Mouse (Mus musculus): ENCODE results near the gene Fam216a. TPM values are rescaled to one million over a fixed set of nuclear protein-coding genes. Genes with fewer than 3 reads are reported as not detected.
A peak's percentile ranks its signal among the peaks of the same experiment; 100 is the strongest.

Gene Fam216a
- polyA plus RNA-seq, 1 experiment from 2014 or later: 99.6 TPM

DNA sequence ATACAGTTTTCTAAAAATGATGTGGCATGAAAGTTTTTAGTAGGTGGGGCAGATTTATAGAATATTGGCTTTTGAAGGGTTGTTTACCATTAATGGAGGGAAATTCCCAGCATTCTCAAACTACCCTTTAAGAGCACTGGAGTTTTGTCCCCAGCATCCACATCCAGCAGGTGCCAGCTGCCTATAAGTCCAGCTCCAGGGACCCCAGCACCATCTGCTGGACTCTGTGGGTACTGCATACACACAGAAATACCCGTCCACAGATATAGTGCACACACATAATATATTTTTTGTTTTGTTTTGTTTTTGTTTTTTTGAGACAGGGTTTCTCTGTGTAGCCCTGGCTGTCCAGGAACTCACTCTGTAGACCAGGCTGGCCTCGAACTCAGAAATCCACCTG is 21.7 kb upstream of the Fam216a start:
- DNase-seq (ENCODE audit: low spot score) (peak; percentile 86), ATAC-seq (ENCODE audit: insufficient number of reproducible peaks, low FRiP score, low TSS enrichment, low read depth) (no peak)
- Histone ChIP-seq H3K27me3 (ENCODE audit: control insufficient read depth, insufficient read depth, low read length) (no peaks in the 10 kb centered on the region), H3K36me3 (ENCODE audit: control insufficient read depth, insufficient read depth, low read length) (peaks cover 6% of the 10 kb centered on the region; the same call in 1 of the 2 replicates), H3K4me3 (ENCODE audit: low read depth, low read length) (no peak overlapping the region), H3K27ac (replicated peaks; ENCODE audit: low read depth, low read length) (no peak overlapping the region), H3K9me3 (ENCODE audit: control insufficient read depth, low read length) (no peaks in the 10 kb centered on the region), H3K9ac (ENCODE audit: low read length) (no peak overlapping the region), H3K4me2 (ENCODE audit: low read depth, severe bottlenecking) (no peak overlapping the region), H3K4me1 (ENCODE audit: control insufficient read depth, insufficient read depth, low read length) (peaks cover 4% of the 10 kb centered on the region)
- WGBS: 52% methylated on average over 2 of the region's 2 CpGs

DNA sequence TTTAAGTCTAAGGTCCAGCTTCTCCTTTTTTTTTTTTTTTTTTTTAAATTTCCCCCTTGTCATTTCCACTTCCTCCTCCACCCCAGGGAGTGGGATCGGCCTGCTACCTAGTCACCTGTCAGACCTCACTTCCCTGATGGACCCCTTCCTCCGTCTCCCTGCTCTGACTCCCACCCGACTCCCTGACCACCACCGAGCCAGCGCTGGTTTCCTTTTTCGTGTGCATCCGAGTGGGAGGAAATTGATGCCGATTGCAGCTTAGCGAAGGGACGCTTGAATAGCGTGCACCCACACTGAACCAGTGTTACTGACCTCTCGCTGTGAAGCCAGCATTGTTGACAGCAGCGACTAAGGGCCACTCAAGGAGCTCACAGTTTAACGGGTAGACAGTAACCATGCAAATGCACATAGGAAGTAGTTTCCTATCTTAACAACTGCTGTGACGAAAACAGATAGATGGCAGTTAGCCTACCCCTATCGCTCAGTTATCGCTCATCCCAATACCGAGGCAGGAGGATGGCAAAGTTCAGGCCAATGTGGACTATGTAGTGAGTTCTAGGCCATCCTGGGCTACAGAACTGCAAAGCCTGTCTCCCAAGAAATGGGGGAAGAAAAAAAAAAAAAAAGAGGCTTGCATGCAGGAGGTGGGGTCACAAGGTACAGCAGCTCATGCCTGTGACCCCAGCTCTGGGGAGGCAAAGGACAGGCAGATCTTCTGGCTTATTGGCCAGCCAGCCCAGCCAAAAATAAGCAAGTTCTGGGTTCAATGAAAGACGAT is 20.3 kb upstream of the Fam216a start:
- Histone ChIP-seq H3K4me1 (ENCODE audit: control insufficient read depth, insufficient read depth, low read length) (peaks cover 4% of the 10 kb centered on the region), H3K27me3 (ENCODE audit: control insufficient read depth, insufficient read depth, low read length) (no peaks in the 10 kb centered on the region), H3K9ac (ENCODE audit: low read length) (peak overlapping the region; percentile 71), H3K4me3 (ENCODE audit: low read depth, low read length) (peak overlapping the region; percentile 73), H3K9me3 (ENCODE audit: control insufficient read depth, low read length) (no peaks in the 10 kb centered on the region), H3K27ac (replicated peaks; ENCODE audit: low read depth, low read length) (no peak overlapping the region), H3K36me3 (ENCODE audit: control insufficient read depth, insufficient read depth, low read length) (peaks cover 5% of the 10 kb centered on the region; the same call in 1 of the 2 replicates), H3K4me2 (ENCODE audit: low read depth, severe bottlenecking) (peak overlapping the region; percentile 82)
- no peak for DNase-seq (ENCODE audit: low spot score)
- no peak for ATAC-seq (ENCODE audit: insufficient number of reproducible peaks, low FRiP score, low TSS enrichment, low read depth)
- 21% methylated on average over 19 of the region's 19 CpGs for WGBS

DNA sequence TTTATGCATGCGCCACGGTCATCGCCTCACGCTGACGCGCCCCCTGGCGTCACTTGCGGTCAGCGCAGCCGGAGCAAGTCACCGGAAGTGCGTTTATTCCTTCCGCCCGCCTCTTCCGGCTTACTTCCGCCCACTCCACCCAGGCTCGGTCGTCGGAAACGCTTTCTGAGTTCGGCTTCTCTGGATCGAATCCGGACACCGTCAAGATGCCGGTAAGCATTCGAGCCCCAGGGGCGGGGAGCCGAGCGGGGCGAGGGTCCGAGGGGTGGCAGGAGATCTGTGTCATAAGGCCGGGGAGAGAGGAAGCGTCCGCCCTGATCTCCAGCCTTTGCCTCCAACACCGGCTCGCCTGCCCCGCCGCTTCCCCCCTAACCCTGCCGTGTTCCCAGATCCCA is 19.6 kb upstream of the Fam216a start, which contains the start of gene Arpc3:
Gene Arpc3 (plus strand): TSS at position 93 of the 395 bp plus-strand sequence.
- H3K4me2 ChIP-seq (ENCODE audit: low read depth, severe bottlenecking): peak within 1 kb of the TSS; percentile 82
- peak within 1 kb of the TSS; percentile 73 for H3K4me3 ChIP-seq (ENCODE audit: low read depth, low read length)
- H3K9me3 ChIP-seq (ENCODE audit: control insufficient read depth, low read length): no peaks in the 10 kb centered on the region
- H3K36me3 ChIP-seq (ENCODE audit: control insufficient read depth, insufficient read depth, low read length): peaks cover 2% of the 10 kb centered on the region; the same call in 1 of the 2 replicates
- WGBS: under 1% methylated on average over 39 of the region's 39 CpGs
- DNase-seq (ENCODE audit: low spot score): peak; percentile 95
- H3K27ac ChIP-seq (replicated peaks; ENCODE audit: low read depth, low read length): no peak within 1 kb of the TSS
- no peaks in the 10 kb centered on the region for H3K27me3 ChIP-seq (ENCODE audit: control insufficient read depth, insufficient read depth, low read length)
- peak; percentile 68; the same call in 1 of the 2 replicates for ATAC-seq (ENCODE audit: insufficient number of reproducible peaks, low FRiP score, low TSS enrichment, low read depth)
- peaks cover 4% of the 10 kb centered on the region for H3K4me1 ChIP-seq (ENCODE audit: control insufficient read depth, insufficient read depth, low read length)
- peak within 1 kb of the TSS; percentile 71 for H3K9ac ChIP-seq (ENCODE audit: low read length)

DNA sequence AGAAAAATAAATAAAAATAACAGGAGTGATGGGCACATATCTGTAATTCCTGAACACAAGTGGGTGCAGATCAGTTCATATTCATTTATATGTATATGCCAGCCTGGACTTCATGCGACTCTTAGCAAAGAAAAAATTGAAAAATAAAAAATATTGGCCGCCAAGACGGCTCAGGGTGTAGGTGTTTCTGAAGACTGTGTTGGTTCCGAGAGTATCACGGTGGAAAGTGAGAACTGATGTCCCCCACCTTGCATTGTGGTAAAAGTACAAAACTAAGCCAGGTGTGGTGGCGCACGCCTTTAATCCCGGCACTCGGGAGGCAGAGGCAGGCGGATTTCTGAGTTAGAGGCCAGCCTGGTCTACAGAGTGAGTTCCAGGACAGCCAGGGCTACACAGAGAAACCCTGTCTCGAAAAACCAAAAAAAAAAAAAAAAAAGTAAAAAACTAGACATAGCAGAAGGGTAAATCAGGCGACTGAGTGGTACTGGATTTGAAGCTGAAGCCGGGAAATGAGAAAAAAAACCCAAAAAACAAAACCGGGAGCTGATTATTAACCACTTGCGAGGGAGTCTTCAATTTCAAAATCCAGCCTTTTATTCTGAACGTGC is 19.1 kb upstream of the Fam216a start:
- H3K4me3 ChIP-seq (ENCODE audit: low read depth, low read length): peak overlapping the region; percentile 73
- no peak overlapping the region for H3K9ac ChIP-seq (ENCODE audit: low read length)
- no peaks in the 10 kb centered on the region for H3K36me3 ChIP-seq (ENCODE audit: control insufficient read depth, insufficient read depth, low read length)
- 54% methylated on average over 15 of the region's 16 CpGs for WGBS
- H3K4me2 ChIP-seq (ENCODE audit: low read depth, severe bottlenecking): no peak overlapping the region
- no peaks in the 10 kb centered on the region for H3K27me3 ChIP-seq (ENCODE audit: control insufficient read depth, insufficient read depth, low read length)
- DNase-seq (ENCODE audit: low spot score) (no peak), ATAC-seq (ENCODE audit: insufficient number of reproducible peaks, low FRiP score, low TSS enrichment, low read depth) (no peak)
- no peak overlapping the region for H3K27ac ChIP-seq (replicated peaks; ENCODE audit: low read depth, low read length)
- peaks cover 4% of the 10 kb centered on the region for H3K4me1 ChIP-seq (ENCODE audit: control insufficient read depth, insufficient read depth, low read length)
- no peaks in the 10 kb centered on the region for H3K9me3 ChIP-seq (ENCODE audit: control insufficient read depth, low read length)

DNA sequence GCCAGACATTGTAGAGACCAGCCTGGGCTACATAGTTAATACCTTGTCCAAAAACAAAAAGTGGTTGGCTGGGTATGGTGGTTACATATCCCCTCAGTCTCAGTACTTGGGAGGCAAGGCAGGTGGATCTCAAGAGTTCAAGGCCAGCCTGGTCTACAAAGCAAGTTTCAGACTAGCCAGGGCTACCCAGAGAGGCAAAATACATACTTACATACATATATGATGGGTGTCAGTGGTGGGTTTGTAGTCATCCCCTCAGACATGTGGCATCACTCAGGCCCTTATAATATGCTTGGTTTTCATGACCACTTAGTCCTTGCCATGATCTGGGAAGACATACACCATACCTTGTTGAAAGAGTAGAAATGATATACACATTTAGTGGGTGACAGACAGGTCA is 18.5 kb upstream of the Fam216a start:
- Histone ChIP-seq H3K9me3 (ENCODE audit: control insufficient read depth, low read length) (no peaks in the 10 kb centered on the region), H3K9ac (ENCODE audit: low read length) (no peak overlapping the region), H3K27me3 (ENCODE audit: control insufficient read depth, insufficient read depth, low read length) (no peaks in the 10 kb centered on the region), H3K4me3 (ENCODE audit: low read depth, low read length) (no peak overlapping the region), H3K4me1 (ENCODE audit: control insufficient read depth, insufficient read depth, low read length) (peaks cover 4% of the 10 kb centered on the region), H3K4me2 (ENCODE audit: low read depth, severe bottlenecking) (no peak overlapping the region), H3K36me3 (ENCODE audit: control insufficient read depth, insufficient read depth, low read length) (no peaks in the 10 kb centered on the region), H3K27ac (replicated peaks; ENCODE audit: low read depth, low read length) (no peak overlapping the region)
- DNase-seq (ENCODE audit: low spot score): no peak
- no peak for ATAC-seq (ENCODE audit: insufficient number of reproducible peaks, low FRiP score, low TSS enrichment, low read depth)

DNA sequence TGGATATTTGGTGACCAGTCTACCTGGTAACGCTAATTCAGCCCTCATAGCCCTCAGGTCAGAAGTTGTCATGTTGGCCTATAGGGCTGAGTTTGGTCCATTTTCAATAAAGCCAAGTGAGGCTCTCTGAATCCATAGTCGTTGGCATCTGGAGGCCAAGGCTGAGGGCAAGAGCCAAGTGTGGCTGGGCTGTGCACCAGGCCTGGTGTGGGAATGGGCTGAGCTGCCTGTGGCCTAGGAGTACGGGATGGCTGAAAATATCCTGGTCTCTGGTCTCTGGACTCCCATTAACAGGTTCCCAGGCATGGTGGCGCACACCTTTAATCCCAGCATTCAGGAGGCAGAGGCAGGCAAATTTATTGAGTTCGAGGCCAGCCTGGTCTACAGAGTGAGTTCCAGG is 17.8 kb upstream of the Fam216a start:
- no peak for DNase-seq (ENCODE audit: low spot score)
- ATAC-seq (ENCODE audit: insufficient number of reproducible peaks, low FRiP score, low TSS enrichment, low read depth): no peak
- Histone ChIP-seq H3K27me3 (ENCODE audit: control insufficient read depth, insufficient read depth, low read length) (no peaks in the 10 kb centered on the region), H3K27ac (replicated peaks; ENCODE audit: low read depth, low read length) (no peak overlapping the region), H3K9me3 (ENCODE audit: control insufficient read depth, low read length) (no peaks in the 10 kb centered on the region), H3K4me2 (ENCODE audit: low read depth, severe bottlenecking) (no peak overlapping the region), H3K36me3 (ENCODE audit: control insufficient read depth, insufficient read depth, low read length) (no peaks in the 10 kb centered on the region), H3K4me1 (ENCODE audit: control insufficient read depth, insufficient read depth, low read length) (peaks cover 4% of the 10 kb centered on the region), H3K4me3 (ENCODE audit: low read depth, low read length) (no peak overlapping the region), H3K9ac (ENCODE audit: low read length) (no peak overlapping the region)
- WGBS: 89% methylated on average over 5 of the region's 5 CpGs

DNA sequence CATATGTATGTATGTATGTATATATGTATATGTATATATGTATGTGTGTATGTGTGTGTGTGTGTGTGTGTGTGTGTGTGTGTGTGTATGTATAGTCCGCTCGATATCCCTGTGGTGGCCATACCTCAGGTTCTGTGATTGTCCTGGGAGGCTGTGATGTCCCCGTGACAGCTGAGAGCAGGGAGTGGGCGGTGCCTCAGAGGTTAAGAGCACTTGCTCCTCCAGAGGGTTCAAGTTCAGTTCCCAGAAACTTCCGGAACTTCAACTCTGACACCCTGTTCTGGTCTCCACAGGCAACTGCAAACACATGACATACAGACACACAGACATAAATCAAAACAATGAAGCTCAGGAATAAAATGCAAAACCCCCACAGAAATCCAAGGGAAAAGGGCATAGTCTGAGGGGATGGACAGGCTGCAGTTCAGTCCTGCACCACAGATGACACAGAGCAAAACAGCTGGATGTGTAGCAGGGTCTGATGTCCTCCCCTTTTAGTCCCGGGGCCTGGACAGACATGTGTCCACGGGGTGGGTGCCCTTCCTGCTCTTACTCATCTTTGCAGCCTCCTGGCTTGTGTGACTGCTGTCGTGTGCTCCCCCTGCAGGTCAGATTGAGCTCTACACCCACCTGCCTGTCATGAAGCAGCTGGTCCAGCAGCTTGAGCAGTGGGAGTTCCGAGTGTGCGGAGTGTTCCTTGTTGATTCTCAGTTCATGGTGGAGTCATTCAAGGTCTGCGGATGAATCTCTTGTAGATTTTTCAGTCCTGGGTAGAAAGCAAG is 7.4 kb upstream of the Fam216a start:
- no peak for ATAC-seq (ENCODE audit: insufficient number of reproducible peaks, low FRiP score, low TSS enrichment, low read depth)
- H3K9me3 ChIP-seq (ENCODE audit: control insufficient read depth, low read length): no peaks in the 10 kb centered on the region
- peak; percentile 80 for DNase-seq (ENCODE audit: low spot score)
- no peak overlapping the region for H3K27ac ChIP-seq (replicated peaks; ENCODE audit: low read depth, low read length)
- no peaks in the 10 kb centered on the region for H3K27me3 ChIP-seq (ENCODE audit: control insufficient read depth, insufficient read depth, low read length)
- peaks cover 28% of the 10 kb centered on the region for H3K36me3 ChIP-seq (ENCODE audit: control insufficient read depth, insufficient read depth, low read length)
- no peak overlapping the region for H3K9ac ChIP-seq (ENCODE audit: low read length)
- H3K4me2 ChIP-seq (ENCODE audit: low read depth, severe bottlenecking): no peak overlapping the region
- 65% methylated on average over 11 of the region's 11 CpGs for WGBS
- H3K4me1 ChIP-seq (ENCODE audit: control insufficient read depth, insufficient read depth, low read length): no peaks in the 10 kb centered on the region
- H3K4me3 ChIP-seq (ENCODE audit: low read depth, low read length): no peak overlapping the region

DNA sequence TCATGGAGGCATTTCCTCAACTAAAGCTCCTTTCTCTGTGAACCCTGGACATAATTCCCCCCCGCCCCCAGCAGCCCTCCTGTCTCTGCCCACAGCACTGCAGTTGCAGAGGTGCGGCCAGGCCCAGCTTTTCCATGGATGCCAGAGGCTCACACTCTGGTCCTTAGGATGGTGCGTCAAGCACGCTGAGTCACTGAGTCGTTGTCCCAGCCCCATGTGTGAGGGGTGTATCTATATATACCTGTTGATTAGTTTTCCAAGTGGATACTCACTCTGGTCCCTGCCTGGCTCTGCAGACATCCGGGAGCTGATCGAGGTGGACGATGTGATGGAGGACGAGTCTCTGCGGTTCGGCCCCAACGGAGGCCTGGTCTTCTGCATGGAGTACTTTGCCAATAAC is 6.0 kb upstream of the Fam216a start:
- DNase-seq (ENCODE audit: low spot score) (no peak), ATAC-seq (ENCODE audit: insufficient number of reproducible peaks, low FRiP score, low TSS enrichment, low read depth) (no peak)
- Histone ChIP-seq H3K9me3 (ENCODE audit: control insufficient read depth, low read length) (no peaks in the 10 kb centered on the region), H3K27ac (replicated peaks; ENCODE audit: low read depth, low read length) (no peak overlapping the region), H3K4me1 (ENCODE audit: control insufficient read depth, insufficient read depth, low read length) (no peaks in the 10 kb centered on the region), H3K9ac (ENCODE audit: low read length) (no peak overlapping the region), H3K36me3 (ENCODE audit: control insufficient read depth, insufficient read depth, low read length) (peaks cover 28% of the 10 kb centered on the region), H3K4me3 (ENCODE audit: low read depth, low read length) (no peak overlapping the region), H3K4me2 (ENCODE audit: low read depth, severe bottlenecking) (no peak overlapping the region), H3K27me3 (ENCODE audit: control insufficient read depth, insufficient read depth, low read length) (no peaks in the 10 kb centered on the region)
- 94% methylated on average over 12 of the region's 12 CpGs for WGBS
